Mouse (Mus musculus) G1E (cell line): Measurements from ENCODE around the gene Zfhx2. TPM values are rescaled to one million over a fixed set of nuclear protein-coding genes. Genes with fewer than 3 reads are reported as not detected.

Experiments
- ATAC-seq: 2 replicates; pipeline ENCODE4 v1.8.0; 2016; ENCODE audit warnings: mild to moderate bottlenecking; ENCODE audit not compliant: insufficient number of reproducible peaks, poor library complexity, low FRiP score, severe bottlenecking; ENCODE audit errors: extremely low read depth
- DNase-seq: peaks from one replicate; pipeline ENCODE4 v3.0.0; 2012; ENCODE audit warnings: low spot score
- H3K27me3 ChIP-seq: 2 replicates; pipeline ENCODE4 v1.6.1; 2012; ENCODE audit warnings: mild to moderate bottlenecking, low read length, inconsistent platforms; ENCODE audit not compliant: insufficient read depth
- H3K36me3 ChIP-seq: replicated peaks from 2 replicates; pipeline ENCODE3; 2012; ENCODE audit warnings: mild to moderate bottlenecking, inconsistent platforms
- H3K4me1 ChIP-seq: 2 replicates; pipeline ENCODE4 v1.6.1; 2012; ENCODE audit warnings: low read depth, low read length, inconsistent platforms, mixed read lengths; ENCODE audit not compliant: insufficient read depth
- H3K4me3 ChIP-seq: 2 replicates; pipeline ENCODE4 v1.5.1; 2012; ENCODE audit warnings: low read depth, mild to moderate bottlenecking, inconsistent platforms, low read length, moderate library complexity, mixed read lengths
- H3K9me3 ChIP-seq: replicated peaks from 2 replicates; pipeline ENCODE4 v1.6.1; 2012; ENCODE audit warnings: inconsistent platforms
- CTCF ChIP-seq: IDR thresholded peaks from 2 replicates; pipeline ENCODE4 v1.5.1; 2012; ENCODE audit warnings: low read depth, low read length, inconsistent platforms, mixed read lengths
- GATA1 ChIP-seq: IDR thresholded peaks from 2 replicates; pipeline ENCODE4 v1.6.1; 2012; ENCODE audit warnings: borderline replicate concordance, low read length, inconsistent platforms, mixed read lengths
- GATA2 ChIP-seq: IDR thresholded peaks from 2 replicates; pipeline ENCODE4 v1.6.1; 2012; ENCODE audit warnings: low read depth, low read length, inconsistent platforms, borderline replicate concordance
- POLR2AphosphoS5 ChIP-seq: IDR thresholded peaks from 2 replicates; pipeline ENCODE4 v1.6.1; 2012; ENCODE audit warnings: low read depth, low read length, inconsistent platforms; ENCODE audit not compliant: insufficient replicate concordance
- TAL1 ChIP-seq: conservative IDR thresholded peaks from 2 replicates; pipeline ENCODE4 v1.6.1; 2012; ENCODE audit warnings: low read depth, low read length, inconsistent platforms, mixed read lengths
- polyA plus RNA-seq: library from polyadenylated mRNA; stranded (reverse); fragments of >175 nt; gene quantifications from 2 replicates; pipeline ENCODE4 v1.2.3, GENCODE M21; 2012
- total RNA-seq, 2 experiments: library from RNA; stranded (forward) in 1 of 2; stranded (reverse) in 1 of 2; fragments of 200-1000 nt in 1 of 2; fragments of >200 nt in 1 of 2; fragmentation: Nextera tagmentation in 1 of 2; gene quantifications; 2 replicates each; pipeline ENCODE4 v1.2.3; 2014 to 2017

The Zfhx2 gene
- total and polyA plus RNA-seq, 3 experiments = 1.9 to 7.9 (median 2.8) TPM

DNA sequence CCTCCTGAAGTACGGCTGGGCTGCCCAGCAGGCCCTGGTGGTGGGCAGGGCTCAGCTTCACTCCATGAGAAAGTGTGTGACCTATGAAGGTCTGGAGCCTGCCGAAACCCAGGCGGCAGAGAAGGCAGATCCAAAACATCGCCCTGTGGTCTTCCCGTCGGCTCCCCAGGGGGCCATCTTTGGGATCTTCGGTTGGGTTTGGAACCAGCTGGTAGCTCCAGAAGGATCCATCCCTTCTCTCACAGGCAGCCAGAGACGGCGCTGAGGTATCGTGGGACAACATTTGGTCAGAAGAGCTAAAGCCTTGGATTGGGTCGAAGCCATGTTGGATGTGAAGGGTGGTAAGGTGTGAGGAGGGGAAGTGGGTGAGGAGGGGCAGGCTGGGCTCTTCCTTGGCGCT is 17.7 kb downstream of the Zfhx2 start:
- Histone ChIP-seq H3K27me3 (peaks cover 44% of the 10 kb centered on the region), H3K9me3 (no peaks in the 10 kb centered on the region), H3K4me3 (no peak overlapping the region), H3K4me1 (peaks cover 37% of the 10 kb centered on the region), H3K36me3 (no peaks in the 10 kb centered on the region)
- TF ChIP-seq GATA2 (no peak), GATA1 (no peak), POLR2AphosphoS5 (no peak), TAL1 (no peak), CTCF (no peak)
- ATAC-seq = no peak
- no peak for DNase-seq

DNA sequence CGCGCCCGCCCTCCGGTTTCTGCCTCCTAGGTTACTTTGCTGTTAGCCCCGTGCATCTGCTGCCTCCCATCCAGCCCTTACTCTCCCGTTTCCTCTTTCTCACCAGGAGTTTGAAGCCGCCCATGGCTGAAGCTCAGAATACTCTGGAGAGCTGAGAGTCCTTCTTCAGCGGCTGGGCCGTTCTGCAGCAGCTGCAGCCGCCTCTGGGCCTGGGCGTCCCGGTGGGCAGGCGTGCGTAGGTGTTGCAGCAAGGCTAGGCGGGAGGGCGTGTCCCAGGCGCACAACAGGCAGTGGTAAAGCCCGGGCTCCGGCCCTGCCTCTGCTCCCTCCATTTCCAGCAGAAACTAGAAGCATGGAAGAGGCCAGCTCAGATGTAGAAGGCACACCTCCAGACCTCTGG is 20.4 kb downstream of the Zfhx2 start:
- ATAC-seq (no peak), DNase-seq (no peak)
- Histone ChIP-seq H3K9me3 (no peaks in the 10 kb centered on the region), H3K36me3 (no peaks in the 10 kb centered on the region), H3K4me1 (peaks cover 12% of the 10 kb centered on the region), H3K4me3 (no peak overlapping the region; the same call in 1 of the 2 replicates), H3K27me3 (peaks cover 24% of the 10 kb centered on the region)
- TF ChIP-seq GATA2 = no peak
- no peak for TF ChIP-seq CTCF
- TF ChIP-seq GATA1 = no peak
- no peak for TF ChIP-seq POLR2AphosphoS5
- no peak for TF ChIP-seq TAL1

DNA sequence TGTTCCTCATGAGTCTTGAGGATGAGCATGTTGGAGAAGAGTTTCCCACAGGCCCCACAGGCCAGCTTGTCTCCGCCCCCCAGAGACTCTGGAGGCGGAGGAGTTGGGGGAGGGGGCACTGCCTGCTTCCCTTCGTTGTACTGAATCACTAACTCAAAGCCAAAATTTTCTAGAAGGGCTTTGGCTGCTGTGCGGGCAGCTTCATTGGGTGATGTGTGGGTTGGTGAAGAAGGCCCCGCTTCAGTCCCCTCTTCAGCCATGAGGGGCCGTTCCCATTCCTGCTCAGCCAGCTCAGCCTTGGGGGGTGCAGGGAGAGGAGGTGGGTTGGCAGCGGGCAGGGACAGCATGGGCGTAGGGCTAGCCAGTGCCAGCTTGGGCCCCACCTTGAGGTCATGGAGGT is 26.1 kb downstream of the Zfhx2 start:
- peaks cover 29% of the 10 kb centered on the region for H3K4me1 ChIP-seq
- no peak for DNase-seq
- H3K9me3 ChIP-seq = no peaks in the 10 kb centered on the region
- ATAC-seq = no peak
- no peaks in the 10 kb centered on the region for H3K36me3 ChIP-seq
- H3K27me3 ChIP-seq = peaks cover 20% of the 10 kb centered on the region; the same call in 1 of the 2 replicates
- TF ChIP-seq POLR2AphosphoS5 (no peak), CTCF (no peak), GATA1 (no peak), GATA2 (no peak), TAL1 (no peak)
- no peak overlapping the region for H3K4me3 ChIP-seq

DNA sequence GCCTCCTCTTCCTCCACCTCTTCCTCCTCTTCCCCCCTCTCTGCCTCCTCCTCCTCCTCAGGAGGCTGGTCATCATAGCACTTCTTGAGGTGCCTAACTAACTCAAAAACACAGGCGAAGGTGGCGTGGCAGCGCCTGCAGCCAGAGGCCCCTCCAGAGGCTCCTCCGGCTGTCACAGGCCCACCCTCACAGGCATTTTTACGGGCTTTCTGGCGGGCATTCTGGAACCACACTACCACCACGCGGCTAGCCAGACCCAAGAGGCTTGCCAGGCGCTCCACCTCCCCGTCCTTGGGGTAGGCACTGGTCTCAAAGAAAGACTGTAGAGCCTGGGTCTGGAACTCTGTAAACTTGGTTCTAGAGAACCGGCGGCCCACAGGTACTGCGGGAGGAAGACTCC is 26.7 kb downstream of the Zfhx2 start:
- no peak overlapping the region for H3K4me3 ChIP-seq
- ATAC-seq (no peak), DNase-seq (no peak)
- no peaks in the 10 kb centered on the region for H3K9me3 ChIP-seq
- peaks cover 32% of the 10 kb centered on the region for H3K4me1 ChIP-seq
- TF ChIP-seq TAL1 = no peak
- no peak for TF ChIP-seq CTCF
- TF ChIP-seq GATA1 = no peak
- TF ChIP-seq POLR2AphosphoS5 = no peak
- TF ChIP-seq GATA2 = no peak
- peaks cover 18% of the 10 kb centered on the region; the same call in 1 of the 2 replicates for H3K27me3 ChIP-seq
- H3K36me3 ChIP-seq = no peaks in the 10 kb centered on the region

DNA sequence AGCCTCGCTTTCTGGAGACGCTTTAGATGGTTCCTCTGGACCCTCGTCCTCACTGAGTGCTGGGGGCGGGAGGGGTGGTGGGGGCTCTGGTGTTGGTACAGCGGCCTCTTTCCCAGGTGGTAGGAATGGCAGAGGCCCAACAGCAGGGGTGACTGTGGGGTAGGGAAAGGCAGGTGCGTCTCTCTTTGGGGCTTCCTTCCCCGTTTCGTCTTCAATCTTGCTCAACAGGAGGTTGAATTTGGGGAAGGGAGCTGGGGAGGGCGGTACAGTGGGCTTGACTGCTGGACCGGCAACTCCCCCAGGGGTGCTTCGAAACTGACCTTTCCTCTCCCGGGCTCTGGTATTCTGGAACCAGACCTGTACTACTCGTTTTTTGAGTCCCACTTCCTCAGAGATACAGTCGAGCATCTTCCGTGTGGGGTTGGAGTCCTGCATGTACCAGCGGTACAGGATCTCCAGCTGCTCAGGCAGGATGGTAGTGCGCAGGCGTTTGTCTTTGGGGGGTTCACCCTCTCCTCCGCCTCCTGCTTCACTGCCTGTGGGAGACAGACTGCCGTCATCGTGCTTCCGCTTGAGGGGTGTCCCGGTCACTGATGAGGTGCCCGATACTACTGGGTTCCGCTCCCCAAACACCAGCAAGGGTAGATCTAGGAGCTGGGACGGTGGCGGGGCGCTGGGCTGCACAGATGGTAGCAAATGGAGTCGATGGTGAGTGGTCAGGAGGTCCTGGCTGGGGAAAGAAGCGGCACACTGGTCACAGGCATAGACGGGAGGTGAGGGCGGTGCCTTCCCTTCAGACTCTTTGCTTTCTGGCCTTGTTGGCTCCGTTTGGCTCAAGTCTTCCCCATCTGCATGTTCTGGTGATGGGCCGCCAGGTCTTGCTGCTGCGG is 27.4 kb downstream of the Zfhx2 start:
- DNase-seq (no peak), ATAC-seq (no peak)
- TF ChIP-seq GATA1 = no peak
- TF ChIP-seq CTCF = no peak
- no peak for TF ChIP-seq POLR2AphosphoS5
- TF ChIP-seq GATA2 = no peak
- no peak for TF ChIP-seq TAL1
- Histone ChIP-seq H3K4me3 (no peak overlapping the region), H3K4me1 (peaks cover 35% of the 10 kb centered on the region), H3K27me3 (peaks cover 15% of the 10 kb centered on the region; the same call in 1 of the 2 replicates), H3K9me3 (no peaks in the 10 kb centered on the region), H3K36me3 (no peaks in the 10 kb centered on the region)
